Mouse (Mus musculus) heart, embryonic 12.5 days (tissue): ENCODE data around the gene Tmbim4. TPM values are rescaled to one million over a fixed set of nuclear protein-coding genes. Genes with fewer than 3 reads are reported as not detected.

Source experiments
- ATAC-seq: fragments of 200-750 bp; cut with Nextera tagmentation; 2 replicates; pipeline ENCODE4 v1.8.0; 2017; ENCODE audit warnings: moderate TSS enrichment, moderate library complexity; ENCODE audit not compliant: insufficient number of reproducible peaks, low FRiP score
- H3K27ac ChIP-seq: fragments of 300-500 bp; sonication (generic); 2 replicates; pipeline ENCODE4 v1.5.1; 2016; ENCODE audit warnings: mild to moderate bottlenecking, moderate library complexity; ENCODE audit not compliant: poor library complexity, severe bottlenecking
- H3K27me3 ChIP-seq: fragments of 300-500 bp; sonication (generic); replicated peaks from 2 replicates; pipeline ENCODE4 v1.6.1; 2016; ENCODE audit warnings: mild to moderate bottlenecking, moderate library complexity
- H3K36me3 ChIP-seq: fragments of 300-500 bp; sonication (generic); 2 replicates; pipeline ENCODE4 v1.6.1; 2016; ENCODE audit warnings: mild to moderate bottlenecking, moderate library complexity
- H3K4me1 ChIP-seq: fragments of 300-500 bp; sonication (generic); replicated peaks from 2 replicates; pipeline ENCODE4 v1.6.1; 2016; ENCODE audit warnings: mild to moderate bottlenecking
- H3K4me2 ChIP-seq: fragments of 300-500 bp; sonication (generic); 2 replicates; pipeline ENCODE4 v1.6.1; 2016; ENCODE audit warnings: mild to moderate bottlenecking, moderate library complexity
- H3K4me3 ChIP-seq: fragments of 300-500 bp; sonication (generic); 2 replicates; pipeline ENCODE4 v1.5.1; 2016; ENCODE audit warnings: mild to moderate bottlenecking
- H3K9ac ChIP-seq: fragments of 300-500 bp; sonication (generic); 2 replicates; pipeline ENCODE4 v1.6.1; 2016; ENCODE audit warnings: mild to moderate bottlenecking, moderate library complexity
- H3K9me3 ChIP-seq: fragments of 300-500 bp; sonication (generic); replicated peaks from 2 replicates; pipeline ENCODE4 v1.6.1; 2016; ENCODE audit warnings: mild to moderate bottlenecking, moderate library complexity
- WGBS: fragments of 180-500 bp; shearing (Covaris S2); methylation state at CpG from one replicate; pipeline ENCODE4 v1.1.7; 2016; 5-methylcytosine and 5-hydroxymethylcytosine counted together
- polyA plus RNA-seq: library from polyadenylated mRNA; unstranded; fragments of >200 nt; fragmentation: Nextera tagmentation; extraction: Ambion mirVana; gene quantifications from 2 replicates; pipeline ENCODE4 v1.2.1, GENCODE M21; 2016

Tmbim4 gene
- polyA plus RNA-seq, 1 experiment from 2014 or later: 103 TPM

- ATAC-seq: no peak
- Histone ChIP-seq H3K9me3 (no peaks in the 10 kb centered on the region), H3K4me2 (no peak overlapping the region), H3K4me3 (no peak overlapping the region), H3K4me1 (peaks cover 26% of the 10 kb centered on the region), H3K27ac (no peak overlapping the region), H3K36me3 (no peaks in the 10 kb centered on the region), H3K27me3 (0 out of 2 replicates have a peak, but pooled peaks cover 4% of the 10 kb centered on the region), H3K9ac (no peak overlapping the region)
- WGBS: 73% methylated on average over 7 of the region's 7 CpGs
Observed at GRCm38 (mm10) chr10:120273335-120273734, 71.9 kb downstream of the Tmbim4 start.

Other genes with a start within 250 kb of the Tmbim4 start
- 6.3 and 8.1 TPM in 2 replicates for gene Helb, start 88.6 kb upstream of the Tmbim4 start, polyA plus RNA-seq
- gene Irak3, start 540 bp downstream of the Tmbim4 start, polyA plus RNA-seq: 0.20 and 0.32 TPM in 2 replicates
- 31.7 and 32.0 TPM in 2 replicates for gene Llph, start 25.5 kb downstream of the Tmbim4 start, polyA plus RNA-seq